In the genomic region with DNA sequence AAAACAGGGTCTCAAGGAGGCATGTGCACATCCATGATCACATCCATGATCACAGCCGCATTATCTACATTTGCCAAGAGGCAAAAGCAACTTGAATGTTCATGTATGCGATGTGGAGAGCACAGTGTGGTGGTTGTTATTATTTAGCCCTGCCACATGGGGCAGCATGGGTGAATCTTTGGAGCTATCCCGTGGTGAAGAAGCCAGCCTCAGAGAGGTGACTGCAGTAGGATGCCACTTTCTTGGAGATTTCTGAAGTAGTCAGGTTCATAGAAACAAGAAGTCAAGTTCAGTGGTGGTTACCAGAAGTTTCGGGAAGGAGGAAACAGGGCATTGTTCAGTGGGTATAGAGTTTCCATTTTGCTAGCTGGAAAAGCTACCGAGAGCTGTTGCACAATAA, we compare ENCODE assay signal across 11 mouse cellular contexts. TPM values are rescaled to one million over a fixed set of nuclear protein-coding genes. Genes with fewer than 3 reads are reported as not detected.
A peak's percentile ranks its signal among the peaks of the same experiment; 100 is the strongest.
DNase-seq lines count a peak whose midpoint lies in the region; ATAC-seq lines count a peak whose summit lies in the region.
"Had no signal": no experiment of that assay in that cellular context is flagged by ENCODE, and none has a peak within 500 bp of the region (broad histone marks: within the 10 kb centered on the region; RNA-seq: fewer than 3 reads in every experiment).

No protein-coding gene starts in this region.

- peaks cover 6% of the 10 kb centered on the region; the same call in 1 of the 2 replicates for H3K4me1 ChIP-seq in midbrain, embryonic 14.5 days (ENCODE audit: control insufficient read depth, insufficient read depth, low read length)
- H3K4me1 ChIP-seq in midbrain, embryonic 15.5 days, result peaks cover 13% of the 10 kb centered on the region
- H3K4me1 ChIP-seq: stomach, embryonic 15.5 days had no signal

- WGBS in midbrain, embryonic 14.5 days, result 62% methylated on average over 5 of the region's 5 CpGs
- 55% methylated on average over 5 of the region's 5 CpGs for WGBS in midbrain, embryonic 15.5 days

- H3K9me3 ChIP-seq in midbrain, embryonic 14.5 days (ENCODE audit: control insufficient read depth, low read length), result no peaks in the 10 kb centered on the region
- H3K9me3 ChIP-seq in midbrain, embryonic 15.5 days, result no peaks in the 10 kb centered on the region
- H3K9me3 ChIP-seq: G1E; stomach, embryonic 15.5 days had no signal

- no peak overlapping the region for H3K4me2 ChIP-seq in midbrain, embryonic 14.5 days (ENCODE audit: low read length)
- no peak overlapping the region for H3K4me2 ChIP-seq in midbrain, embryonic 15.5 days
- H3K4me2 ChIP-seq: stomach, embryonic 15.5 days had no signal

- no peak overlapping the region for H3K4me3 ChIP-seq in midbrain, embryonic 14.5 days (replicated peaks; ENCODE audit: low read depth, low read length)
- no peak overlapping the region for H3K4me3 ChIP-seq in midbrain, embryonic 15.5 days
- H3K4me3 ChIP-seq: stomach, embryonic 15.5 days had no signal

- no peak for ATAC-seq in midbrain, embryonic 14.5 days (ENCODE audit: low FRiP score, low TSS enrichment)
- ATAC-seq in midbrain, embryonic 15.5 days (replicated peaks), result no peak
- ATAC-seq in granulocyte monocyte progenitor cell, adult 5-6 weeks (replicated peaks; ENCODE audit: poor library complexity, severe bottlenecking), result peak; percentile 38

- H3K27ac ChIP-seq in midbrain, embryonic 14.5 days (replicated peaks; ENCODE audit: low read depth, low read length), result no peak overlapping the region
- H3K27ac ChIP-seq in midbrain, embryonic 15.5 days, result no peak overlapping the region
- H3K27ac ChIP-seq: stomach, embryonic 15.5 days had no signal

- no peaks in the 10 kb centered on the region for H3K36me3 ChIP-seq in midbrain, embryonic 14.5 days (ENCODE audit: control insufficient read depth, insufficient read depth, low read length)
- H3K36me3 ChIP-seq in midbrain, embryonic 15.5 days (replicated peaks), result no peaks in the 10 kb centered on the region
- H3K36me3 ChIP-seq: G1E; stomach, embryonic 15.5 days had no signal

- DNase-seq in heart, adult 11 months, result peak; percentile 88
- no peak for DNase-seq in heart, postnatal 4 days
- peak; percentile 15 for DNase-seq in midbrain, embryonic 14.5 days
- DNase-seq in thymus, postnatal 0 days (ENCODE audit: low spot score), result peak; percentile 54
- DNase-seq in spleen, postnatal 36 days (ENCODE audit: low spot score in 2 of 2), result no peak
- DNase-seq in neural tube, embryonic 10.5 days (ENCODE audit: extremely low spot score, low spot score), result no peak
- DNase-seq: cerebellum, adult 11-12 months had no signal

- no peak overlapping the region for H3K9ac ChIP-seq in midbrain, embryonic 14.5 days (replicated peaks; ENCODE audit: low read length)
- no peak overlapping the region for H3K9ac ChIP-seq in midbrain, embryonic 15.5 days
- H3K9ac ChIP-seq: stomach, embryonic 15.5 days had no signal

- H3K27me3 ChIP-seq in midbrain, embryonic 14.5 days (ENCODE audit: control insufficient read depth, insufficient read depth, low read length), result peaks cover 5% of the 10 kb centered on the region; the same call in 1 of the 2 replicates
- peaks cover 7% of the 10 kb centered on the region for H3K27me3 ChIP-seq in midbrain, embryonic 15.5 days (replicated peaks)
- H3K27me3 ChIP-seq: stomach, embryonic 15.5 days had no signal

RNA-seq across cellular contexts. Expression of gene Ehd4, which starts 3.6 kb away (rescaled TPM):
- total RNA-seq in heart, postnatal 4 days (2021), result 100 to 1,000 TPM; 461 to 503 TPM
- 3.5 and 11.9 TPM in 2 replicates for polyA plus RNA-seq in midbrain, embryonic 14.5 days (2014; fragmentation: Nextera tagmentation; extraction: Ambion mirVana)
- polyA plus RNA-seq in midbrain, embryonic 15.5 days (2015; fragmentation: Nextera tagmentation; extraction: Ambion mirVana), result 17.9 and 20.4 TPM in 2 replicates
- 27.0 and 33.4 TPM in 2 replicates for total RNA-seq in granulocyte monocyte progenitor cell, adult 5-6 weeks (2014; fragmentation: Nextera tagmentation)
- total RNA-seq in granulocyte monocyte progenitor cell, adult 5-6 weeks (2017), result 29.4 and 30.3 TPM in 2 replicates
- polyA plus RNA-seq in thymus, postnatal 0 days (2015; fragmentation: Nextera tagmentation; extraction: Ambion mirVana), result 33.4 and 34.5 TPM in 2 replicates

Comparison
In these comparisons a context has a peak if more than half of its experiments do, and no peak if none do; other contexts are left out.
1. DNase-seq: peak in heart, adult 11 months (single experiment), midbrain, embryonic 14.5 days (single experiment) and thymus, postnatal 0 days (single experiment); none in heart, postnatal 4 days (single experiment), spleen, postnatal 36 days (0 of 2) and neural tube, embryonic 10.5 days (single experiment).